Mouse (Mus musculus) embryonic stem cell, embryonic (primary cell): Measurements from ENCODE around the gene Hfm1.

Experiments used
- CTCF ChIA-PET, 4 experiments: fragments of 300-600 bp in 2 of 4; fragments of 350-600 bp in 2 of 4; sonication (Branson Sonifier 250); formaldehyde crosslinking; loops; one replicate each; lab custom pipeline; 2022; ENCODE audit warnings: inconsistent platforms in 2 of 4; lab: Charles Lee
- POLR2A ChIA-PET, 4 experiments: fragments of 300-600 bp in 2 of 4; fragments of 350-600 bp in 2 of 4; sonication (Branson Sonifier 250); formaldehyde crosslinking; loops; one replicate each; lab custom pipeline; 2022; ENCODE audit warnings: antibody characterized with exemption in 4 of 4, inconsistent platforms in 1 of 4; lab: Charles Lee

The Hfm1 gene

GRCm38 (mm10) chr5:106925488-106926368 is at the start of gene Hfm1:
Gene Hfm1, minus strand, starts transcription at chr5:106926321.
- ChIA-PET POLR2A (interaction anchor here (0.7 to 1.4 kb wide), 6 partner anchors 17 to 434 kb away, joined by 3 to 6 read pairs (median 4); partner anchors contain the start of gene Cdc7 (in 2 of the 4)), CTCF (interaction anchor here in 1 of 4 experiments (0.7 kb wide), 1 partner anchor 976 kb away, joined by 4 read pairs; no protein-coding TSS in a partner anchor)

DNA sequence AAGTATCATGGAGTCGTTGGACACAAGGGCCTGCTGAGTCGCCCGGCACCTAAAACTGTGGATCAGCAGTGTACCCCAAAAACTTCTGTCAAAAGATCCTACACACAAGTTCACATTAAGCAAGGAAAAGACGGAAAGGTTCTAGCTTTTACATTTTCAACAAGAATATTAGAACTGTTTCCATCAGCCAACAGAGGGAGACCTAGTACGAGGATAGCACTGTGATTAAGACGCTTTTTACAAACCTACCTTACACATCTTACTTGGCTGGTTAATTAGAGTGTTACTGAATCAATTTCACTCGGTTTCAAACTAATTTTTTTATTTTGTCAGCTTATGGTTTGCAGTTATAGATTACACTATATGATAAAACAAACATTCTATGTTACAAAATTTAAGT is 47.8 kb upstream of the Hfm1 start:
- ChIA-PET CTCF (interaction anchor here in 1 of 4 experiments (0.6 kb wide), 1 partner anchor 358 kb away, joined by 18 read pairs; no protein-coding TSS in a partner anchor), POLR2A (interaction anchor here in 3 of 4 experiments (0.6 to 4.5 kb wide), 4 partner anchors 10 to 348 kb away, joined by 3 to 23 read pairs (median 7); partner anchors contain the start of gene Cdc7 (in 2 of the 3))

- ChIA-PET CTCF (no interaction called here), POLR2A (interaction anchor here in 2 of 4 experiments (0.6 to 1.1 kb wide), 2 partner anchors 41 to 107 kb away, joined by 4 to 7 read pairs; partner anchors contain the start of gene Hfm1 (in 1 of the 2))
Observed at GRCm38 (mm10) chr5:106967578-106967977, 41.5 kb upstream of the Hfm1 start.

DNA sequence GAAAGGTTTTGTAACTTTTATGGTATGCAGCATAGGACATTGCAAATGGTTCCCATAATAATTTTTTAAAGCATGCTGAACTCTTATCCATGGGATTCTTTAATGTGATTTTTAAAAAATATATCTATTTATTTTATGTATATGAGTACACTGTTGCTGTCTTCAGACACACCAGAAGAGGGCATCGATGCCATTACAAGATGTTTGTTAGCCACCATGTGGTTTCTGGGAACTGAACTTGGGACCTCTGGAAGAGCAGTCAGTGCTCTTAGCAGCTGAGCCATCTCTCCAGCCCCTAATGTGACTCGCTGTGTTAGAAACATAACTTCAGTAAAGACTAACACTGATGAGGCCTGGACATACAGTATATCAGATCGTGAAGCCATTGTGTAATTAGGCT is 40.3 kb upstream of the Hfm1 start:
- ChIA-PET CTCF (no interaction called here), POLR2A (no interaction called here)

GRCm38 (mm10) chr5:106964513-106965014 is 38.4 kb upstream of the Hfm1 start:
- ChIA-PET CTCF (no interaction called here), POLR2A (interaction anchor here (0.9 to 3.3 kb wide), 16 partner anchors 8 to 899 kb away, joined by 3 to 23 read pairs (median 4); partner anchors contain the start of gene Hfm1 (in 2 of the 4))

DNA sequence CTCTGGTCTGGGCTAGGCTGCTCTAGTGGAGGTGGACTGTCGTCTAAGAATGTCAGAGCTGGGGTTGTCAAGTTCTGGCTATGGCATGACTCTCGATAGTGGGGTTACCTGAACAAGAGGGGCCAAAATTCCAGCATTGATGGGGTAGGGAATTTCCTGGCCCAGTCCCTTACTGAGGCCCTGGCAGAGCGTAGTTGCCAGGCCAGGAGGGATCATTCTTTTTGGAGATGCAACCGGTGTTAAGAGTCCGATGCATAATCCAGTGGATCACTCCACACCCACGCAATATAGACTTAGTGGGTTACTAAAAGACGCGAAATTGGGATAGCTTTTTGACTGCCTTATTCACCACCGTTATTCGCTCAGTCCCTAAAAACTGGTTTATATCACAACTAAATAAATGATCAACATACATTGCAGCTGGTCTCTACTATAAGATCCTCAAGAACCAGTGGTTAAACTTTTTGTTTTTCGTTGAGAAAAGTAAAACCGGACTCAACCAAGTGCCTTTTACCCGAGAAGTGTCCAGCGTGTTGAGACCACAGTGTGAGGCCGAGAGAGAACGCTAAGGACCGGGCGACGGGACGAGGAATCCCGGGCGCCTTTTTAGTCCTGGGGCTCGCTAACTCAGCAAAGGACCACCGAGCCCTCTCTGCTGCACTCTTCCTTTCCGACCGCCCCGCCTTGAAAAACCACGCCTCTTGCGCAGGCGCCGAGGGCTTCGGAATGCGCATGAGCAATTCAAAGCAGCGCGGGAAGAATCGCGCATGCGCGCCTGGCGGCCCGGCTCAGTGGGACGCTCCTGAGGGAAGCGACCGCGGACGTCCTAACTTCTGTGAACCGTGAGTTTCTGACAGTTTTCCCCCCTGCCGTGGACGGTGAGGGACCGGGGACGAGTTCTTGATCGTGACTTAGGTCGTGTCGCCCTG is 37.7 kb upstream of the Hfm1 start, which contains the start of gene Cdc7:
Cdc7 (plus strand) TSS at position 739 of the 929 bp plus-strand sequence.
- CTCF ChIA-PET: no interaction called here
- POLR2A ChIA-PET: interaction anchor here (0.5 to 3.3 kb wide), 20 partner anchors 9 to 900 kb away, joined by 3 to 23 read pairs (median 4); partner anchors contain the start of gene Hfm1 (in 2 of the 4)

DNA sequence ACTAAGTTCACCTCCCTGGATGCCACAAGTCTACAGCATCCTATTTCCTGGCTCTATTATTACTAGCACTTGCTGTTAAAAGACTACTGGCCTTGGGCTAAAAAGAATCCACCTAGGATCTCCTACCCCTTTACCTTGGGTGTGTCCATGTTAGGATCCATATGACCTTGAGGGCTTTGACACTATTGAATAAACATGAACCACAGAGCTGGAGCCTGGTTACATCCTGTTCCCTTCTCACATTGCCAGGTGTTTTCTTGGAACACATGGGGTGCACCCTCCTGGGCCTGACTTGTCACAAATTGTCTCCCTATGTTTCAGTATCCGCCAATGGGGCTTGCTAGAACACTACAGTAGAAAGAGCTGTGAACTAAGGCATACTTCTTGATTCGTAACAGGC is 34.3 kb upstream of the Hfm1 start:
- CTCF ChIA-PET: interaction anchor here in 2 of 4 experiments (0.6 to 1.7 kb wide), 2 partner anchors 100 to 155 kb away, joined by 3 to 5 read pairs; no protein-coding TSS in a partner anchor

GRCm38 (mm10) chr5:106959031-106959430 is 32.9 kb upstream of the Hfm1 start:
- ChIA-PET CTCF (no interaction called here), POLR2A (interaction anchor here in 1 of 4 experiments (0.7 kb wide), 1 partner anchor 975 kb away, joined by 3 read pairs; no protein-coding TSS in a partner anchor)

More for the DNA sequence above, 34.3 kb upstream of the Hfm1 start:
- POLR2A ChIA-PET: interaction anchor here in 1 of 4 experiments (0.8 kb wide), 1 partner anchor 34 kb away, joined by 3 read pairs; no protein-coding TSS in a partner anchor

DNA sequence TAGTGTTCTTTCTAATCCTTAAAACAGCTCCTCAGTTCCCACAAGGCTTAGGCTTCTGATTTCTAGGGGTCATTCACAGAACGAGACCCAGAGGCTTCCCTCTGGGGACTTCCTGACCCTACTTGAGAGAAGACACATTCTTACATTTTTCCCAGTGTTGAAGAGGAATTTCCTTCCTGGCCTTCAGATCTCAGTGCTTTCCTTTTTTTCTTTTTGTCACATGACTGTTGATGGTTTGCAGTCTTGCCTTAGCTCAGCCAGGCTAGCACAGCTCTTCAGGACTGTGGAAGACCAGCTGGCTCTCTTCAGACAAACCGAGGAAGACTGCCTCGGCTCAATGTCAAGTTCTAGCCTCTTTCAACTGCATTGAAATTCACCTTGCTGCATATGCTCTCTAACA is 30.3 kb upstream of the Hfm1 start:
- ChIA-PET CTCF (no interaction called here), POLR2A (interaction anchor here in 1 of 4 experiments (1.5 kb wide), 1 partner anchor 50 kb away, joined by 3 read pairs; no protein-coding TSS in a partner anchor)

GRCm38 (mm10) chr5:106948683-106949082 is 22.6 kb upstream of the Hfm1 start:
- CTCF ChIA-PET: no interaction called here
- POLR2A ChIA-PET: no interaction called here

DNA sequence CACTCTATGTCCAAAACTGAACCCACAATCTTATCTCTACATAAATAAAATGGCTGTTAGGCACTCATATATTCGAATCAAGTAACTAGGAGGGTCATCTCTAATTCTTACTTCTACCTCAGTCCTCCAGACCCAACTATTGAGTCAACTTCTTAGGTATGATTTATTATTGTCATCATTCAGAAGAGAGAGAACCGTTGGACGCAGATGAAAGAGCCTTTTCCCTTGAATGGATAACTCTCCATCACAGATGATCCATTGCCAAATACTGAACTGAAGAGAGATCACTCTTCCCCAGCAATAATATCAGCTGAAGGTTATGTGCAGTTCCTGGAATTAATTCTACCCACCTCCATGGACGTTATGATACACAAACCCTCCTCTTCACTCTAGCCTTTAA is 20.2 kb upstream of the Hfm1 start:
- POLR2A ChIA-PET: no interaction called here

DNA sequence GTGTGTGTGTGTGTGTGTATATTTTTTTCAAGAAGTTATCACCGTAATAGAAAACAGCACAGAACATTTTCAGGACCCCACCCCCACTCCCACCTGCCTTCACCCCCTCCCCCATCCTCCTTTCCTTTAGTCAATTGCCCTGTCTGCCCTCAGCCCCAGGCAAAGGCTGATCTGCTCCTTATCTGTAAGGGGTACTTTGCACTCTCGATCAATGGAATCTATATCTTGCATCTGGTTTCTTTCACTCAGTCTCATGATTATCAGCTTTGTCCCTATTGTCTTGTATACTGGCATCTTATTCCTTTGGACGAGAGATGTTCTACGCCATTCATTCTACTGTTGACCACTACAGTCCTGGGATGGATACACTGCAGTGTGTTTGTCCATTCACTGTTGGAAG is 1.9 kb upstream of the Hfm1 start:
- ChIA-PET CTCF (no interaction called here), POLR2A (no interaction called here)

More for the DNA sequence above, 20.2 kb upstream of the Hfm1 start:
- CTCF ChIA-PET: no interaction called here

DNA sequence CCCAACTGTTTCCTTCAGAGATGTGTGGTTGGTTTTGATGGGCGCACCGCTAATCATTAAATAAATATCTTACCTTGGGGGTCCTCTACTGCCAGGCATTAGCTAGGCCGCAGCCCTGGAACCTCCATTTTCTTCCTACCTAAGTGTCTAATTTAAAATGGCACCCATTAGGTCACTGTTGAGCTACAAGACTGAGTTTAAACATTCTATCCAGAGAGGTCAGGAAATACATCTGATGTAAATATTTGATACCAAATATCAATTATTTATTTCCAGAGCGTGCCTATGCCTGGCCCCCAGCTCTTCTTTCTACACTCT is 207 bp upstream of the Hfm1 start:
- POLR2A ChIA-PET: interaction anchor here in 3 of 4 experiments (0.7 to 1.4 kb wide), 5 partner anchors 16 to 41 kb away, joined by 3 to 6 read pairs (median 4); partner anchors contain the start of gene Cdc7 (in 2 of the 3)
- CTCF ChIA-PET: no interaction called here

- ChIA-PET POLR2A (no interaction called here), CTCF (no interaction called here)
Observed at GRCm38 (mm10) chr5:106919315-106919714, 6.8 kb downstream of the Hfm1 start.

DNA sequence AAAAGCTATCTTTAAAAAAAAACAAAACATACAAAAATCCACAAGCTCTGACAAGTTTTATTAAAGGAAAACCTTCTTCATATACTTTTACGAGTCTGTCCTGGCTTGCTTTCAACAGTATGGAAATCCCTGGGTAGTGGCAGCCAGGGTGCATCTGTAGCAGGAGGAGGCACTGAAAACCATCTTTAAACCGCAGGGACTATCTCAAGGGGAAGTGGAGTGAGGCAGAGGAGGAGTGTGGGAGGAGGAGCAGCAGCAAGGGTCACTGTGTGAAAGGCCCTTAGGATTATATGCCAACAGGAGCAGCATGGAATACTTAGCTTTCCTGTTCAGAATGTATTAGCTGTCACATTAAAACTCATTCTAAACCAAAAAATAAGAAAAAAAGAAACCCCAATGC is 29.2 kb downstream of the Hfm1 start:
- POLR2A ChIA-PET: no interaction called here

DNA sequence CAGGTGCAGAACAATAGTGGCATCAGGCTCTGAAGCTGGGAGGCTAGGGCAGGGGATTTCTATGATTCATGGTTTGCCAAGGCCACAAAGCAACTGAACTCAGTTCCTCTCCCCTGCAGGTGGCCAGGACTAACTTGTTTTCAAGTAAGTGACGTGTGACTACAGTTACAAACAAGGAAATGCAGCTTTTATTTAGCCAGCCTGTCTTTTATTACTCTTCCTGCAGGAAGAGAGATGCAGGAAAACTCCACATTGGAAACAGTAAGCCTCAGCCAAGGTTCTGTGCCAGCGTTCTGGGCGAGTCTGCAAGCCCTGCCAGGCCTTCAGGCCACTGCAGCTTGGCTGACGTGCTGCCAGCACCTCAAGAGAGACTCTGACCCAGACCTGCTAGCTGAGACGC is 34.3 kb downstream of the Hfm1 start:
- POLR2A ChIA-PET: no interaction called here
- CTCF ChIA-PET: no interaction called here

More for the DNA sequence above, 29.2 kb downstream of the Hfm1 start:
- CTCF ChIA-PET: interaction anchor here in 1 of 4 experiments (0.6 kb wide), 1 partner anchor 245 kb away, joined by 4 read pairs; no protein-coding TSS in a partner anchor

DNA sequence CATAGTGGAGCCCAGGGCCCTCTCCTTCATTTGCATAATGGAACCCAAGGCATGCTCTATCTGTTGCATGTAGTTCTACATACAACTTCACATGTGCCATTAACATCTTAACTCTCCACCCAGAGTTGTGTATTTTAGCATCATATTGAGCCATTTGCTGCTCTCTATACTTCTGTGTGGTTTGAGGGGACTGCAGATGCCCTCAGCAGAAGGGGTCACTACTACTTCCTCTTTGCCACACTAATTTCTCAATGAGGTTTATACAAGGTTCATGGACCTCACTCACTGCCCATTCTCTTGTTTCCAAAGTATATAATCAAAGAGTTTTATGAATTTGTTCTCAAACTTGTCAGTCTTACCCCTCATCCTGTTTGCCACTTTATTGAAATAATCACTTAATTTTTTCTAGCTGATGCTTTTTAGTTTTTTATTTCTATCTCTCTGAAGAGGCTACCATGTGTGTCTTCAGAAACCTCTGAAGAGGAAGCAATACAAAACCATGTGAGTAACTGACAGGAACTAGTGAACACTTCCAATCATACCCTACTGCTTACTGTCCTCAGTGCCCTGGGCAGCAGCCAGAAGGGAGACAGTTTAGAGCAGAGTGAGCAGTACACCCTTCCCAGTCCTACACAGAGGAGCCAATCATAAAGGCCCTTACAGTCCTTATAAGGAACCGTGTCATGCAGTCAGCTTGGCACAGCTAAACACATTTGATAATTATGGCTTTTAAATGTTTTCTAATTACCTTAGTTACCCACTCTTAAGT is 38.6 kb downstream of the Hfm1 start:
- ChIA-PET CTCF (no interaction called here), POLR2A (no interaction called here)

DNA sequence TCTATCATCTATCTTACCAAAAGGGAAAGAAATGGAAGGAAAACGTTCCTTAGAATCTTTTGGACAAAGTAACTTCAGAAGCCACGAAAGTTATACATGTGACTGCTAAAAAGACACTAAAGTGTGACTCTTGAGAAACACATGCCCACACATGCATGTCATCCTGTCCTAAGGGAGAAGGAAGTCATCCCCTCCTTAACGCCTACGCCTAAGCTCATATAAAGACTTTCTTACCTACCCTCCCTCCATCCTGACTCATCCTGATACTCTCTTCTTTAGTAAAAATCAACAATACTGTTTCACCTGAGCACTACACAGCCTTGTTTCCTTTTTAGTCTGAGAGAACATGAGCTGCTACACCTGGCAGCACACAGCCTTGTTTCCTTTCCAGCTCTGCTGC is 40.6 kb downstream of the Hfm1 start:
- CTCF ChIA-PET: no interaction called here
- POLR2A ChIA-PET: no interaction called here
